Mouse (Mus musculus): Measurements from ENCODE around the gene Eif2ak4.

- no peak for TF ChIP-seq CTCF (IDR thresholded peaks at IDR 0.05; ENCODE audit: control insufficient read depth, insufficient read depth, low read length)
- no peak for TF ChIP-seq POLR2A (IDR thresholded peaks at IDR 0.05; ENCODE audit: borderline replicate concordance, control insufficient read depth, low read depth, low read length)
Measured at GRCm38 (mm10) chr2:118520042-118520933, 131.9 kb downstream of the Eif2ak4 start.
